Mouse (Mus musculus): Measurements from ENCODE around the gene Srpx. TPM values are rescaled to one million over a fixed set of nuclear protein-coding genes. Genes with fewer than 3 reads are reported as not detected.

Gene Srpx
- polyA plus RNA-seq, 1 experiment: 6.6 TPM

DNA sequence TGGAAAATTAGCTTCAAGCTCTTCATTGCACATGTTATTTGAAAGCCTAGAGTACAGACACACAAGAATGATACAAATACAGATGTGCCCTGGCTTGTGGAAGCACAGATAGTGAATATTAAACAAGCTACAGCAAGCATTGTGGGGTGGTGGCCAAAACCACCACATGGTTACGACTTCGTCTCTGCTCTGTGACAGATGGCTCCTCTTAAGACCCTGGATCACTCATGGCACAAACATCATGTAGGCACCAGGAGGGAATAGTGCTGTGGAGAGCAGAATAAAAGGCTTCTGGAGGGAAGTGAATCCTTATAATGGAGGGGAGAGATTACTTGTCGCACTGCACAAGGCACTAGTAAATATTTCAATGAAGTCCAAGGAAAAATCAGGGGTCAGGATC, 21.7 kb downstream of the Srpx start:
- WGBS: 69% methylated on average over 3 of the region's 3 CpGs
- Histone ChIP-seq H3K27ac (ENCODE audit: insufficient read depth, low read depth, low read length) (no peak overlapping the region), H3K36me3 (ENCODE audit: control insufficient read depth, insufficient read depth, low read length) (no peaks in the 10 kb centered on the region), H3K4me1 (ENCODE audit: control insufficient read depth, insufficient read depth, low read length) (no peaks in the 10 kb centered on the region), H3K27me3 (replicated peaks; ENCODE audit: control insufficient read depth, insufficient read depth, low read length) (no peaks in the 10 kb centered on the region), H3K4me3 (ENCODE audit: insufficient read depth, low read depth, low read length) (no peak overlapping the region)
- TF ChIP-seq POLR2A (IDR thresholded peaks at IDR 0.05; ENCODE audit: low read depth, low read length): no peak
- TF ChIP-seq CTCF (conservative IDR thresholded peaks at IDR 0.05; ENCODE audit: insufficient read depth, insufficient read length, low read depth, low read length): no peak
- DNase-seq: no peak

DNA sequence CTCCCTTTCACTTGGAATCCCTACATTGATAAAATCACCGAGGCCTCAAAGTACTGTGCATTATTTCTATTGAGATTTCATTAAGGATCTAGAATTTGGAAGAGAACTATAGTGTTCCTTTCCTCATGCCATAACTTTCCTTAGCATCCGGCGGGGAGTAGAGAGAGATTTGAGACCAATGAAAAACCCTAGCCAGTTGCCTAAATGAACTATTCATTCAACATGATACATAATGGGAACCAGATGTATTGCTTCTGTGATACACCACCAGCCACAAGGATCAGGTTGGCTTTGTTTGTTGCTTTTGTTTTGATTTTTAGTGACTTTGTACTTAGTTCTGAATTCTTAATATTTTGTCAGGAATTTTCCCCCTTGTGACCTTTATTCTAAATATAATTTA, 37.1 kb downstream of the Srpx start:
- Histone ChIP-seq H3K4me3 (ENCODE audit: insufficient read depth, low read depth, low read length) (no peak overlapping the region), H3K4me1 (ENCODE audit: control insufficient read depth, insufficient read depth, low read length) (no peaks in the 10 kb centered on the region), H3K36me3 (ENCODE audit: control insufficient read depth, insufficient read depth, low read length) (no peaks in the 10 kb centered on the region), H3K27ac (ENCODE audit: insufficient read depth, low read depth, low read length) (no peak overlapping the region), H3K27me3 (replicated peaks; ENCODE audit: control insufficient read depth, insufficient read depth, low read length) (no peaks in the 10 kb centered on the region)
- WGBS: 88% methylated on average over 3 of the region's 3 CpGs
- TF ChIP-seq CTCF (conservative IDR thresholded peaks at IDR 0.05; ENCODE audit: insufficient read depth, insufficient read length, low read depth, low read length) (no peak), POLR2A (IDR thresholded peaks at IDR 0.05; ENCODE audit: low read depth, low read length) (no peak)
- DNase-seq: no peak

DNA sequence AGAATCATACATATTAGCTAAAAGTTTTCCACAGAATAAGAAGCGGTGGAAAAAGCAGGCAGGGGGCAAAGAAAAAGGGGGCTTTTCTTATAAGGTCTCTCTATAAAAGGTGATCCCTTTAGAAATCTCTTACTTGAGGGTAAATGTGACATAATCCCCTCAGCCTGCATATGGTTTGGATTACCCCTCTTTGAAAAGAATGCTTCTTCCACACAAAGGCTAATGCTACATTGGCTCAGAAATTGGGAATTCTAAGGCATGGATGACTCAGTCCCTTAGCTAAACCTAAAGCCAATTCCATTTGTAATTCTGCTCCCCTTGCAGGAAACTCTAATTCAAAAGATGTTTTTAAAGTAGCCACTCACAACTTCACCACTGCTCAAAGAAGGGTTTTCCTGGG, 37.5 kb downstream of the Srpx start:
- no peak for DNase-seq
- Histone ChIP-seq H3K27ac (ENCODE audit: insufficient read depth, low read depth, low read length) (no peak overlapping the region), H3K27me3 (replicated peaks; ENCODE audit: control insufficient read depth, insufficient read depth, low read length) (no peaks in the 10 kb centered on the region), H3K36me3 (ENCODE audit: control insufficient read depth, insufficient read depth, low read length) (no peaks in the 10 kb centered on the region), H3K4me1 (ENCODE audit: control insufficient read depth, insufficient read depth, low read length) (no peaks in the 10 kb centered on the region), H3K4me3 (ENCODE audit: insufficient read depth, low read depth, low read length) (no peak overlapping the region)
- TF ChIP-seq POLR2A (IDR thresholded peaks at IDR 0.05; ENCODE audit: low read depth, low read length): no peak
- TF ChIP-seq CTCF (conservative IDR thresholded peaks at IDR 0.05; ENCODE audit: insufficient read depth, insufficient read length, low read depth, low read length): no peak
- 85% methylated on average over 1 of the region's 1 CpGs for WGBS

- 76% methylated on average over 3 of the region's 3 CpGs for WGBS
Measured at GRCm38 (mm10) chrX:10073966-10074365, 43.5 kb downstream of the Srpx start.

DNA sequence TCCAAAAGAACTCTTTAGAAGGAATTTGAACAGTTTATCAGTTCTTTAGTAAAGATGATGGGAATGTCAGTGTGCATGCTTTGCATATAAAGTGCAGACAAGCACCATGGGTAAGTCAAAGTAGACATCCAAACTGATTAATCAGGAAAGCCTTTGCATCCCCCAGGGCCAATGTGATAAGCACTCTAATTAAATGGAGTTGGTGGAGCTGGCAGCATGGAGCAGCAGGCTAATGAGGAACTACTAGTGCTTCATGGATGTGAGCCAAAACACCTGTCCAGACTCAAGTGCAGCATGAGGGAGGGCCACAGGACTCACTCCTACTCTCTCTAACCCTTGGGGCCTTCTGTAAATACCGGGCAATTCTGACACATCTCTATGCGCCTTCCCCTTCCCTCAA, 46.0 kb downstream of the Srpx start:
- no peak for DNase-seq
- Histone ChIP-seq H3K36me3 (ENCODE audit: control insufficient read depth, insufficient read depth, low read length) (no peaks in the 10 kb centered on the region), H3K4me3 (ENCODE audit: insufficient read depth, low read depth, low read length) (no peak overlapping the region), H3K4me1 (ENCODE audit: control insufficient read depth, insufficient read depth, low read length) (no peaks in the 10 kb centered on the region), H3K27me3 (replicated peaks; ENCODE audit: control insufficient read depth, insufficient read depth, low read length) (no peaks in the 10 kb centered on the region), H3K27ac (ENCODE audit: insufficient read depth, low read depth, low read length) (no peak overlapping the region)
- TF ChIP-seq CTCF (conservative IDR thresholded peaks at IDR 0.05; ENCODE audit: insufficient read depth, insufficient read length, low read depth, low read length) (no peak), POLR2A (IDR thresholded peaks at IDR 0.05; ENCODE audit: low read depth, low read length) (no peak)
- 54% methylated on average over 2 of the region's 2 CpGs for WGBS

More at GRCm38 (mm10) chrX:10073966-10074365, 43.5 kb downstream of the Srpx start:
- Histone ChIP-seq H3K27me3 (replicated peaks; ENCODE audit: control insufficient read depth, insufficient read depth, low read length) (no peaks in the 10 kb centered on the region), H3K27ac (ENCODE audit: insufficient read depth, low read depth, low read length) (no peak overlapping the region), H3K4me1 (ENCODE audit: control insufficient read depth, insufficient read depth, low read length) (no peaks in the 10 kb centered on the region), H3K4me3 (ENCODE audit: insufficient read depth, low read depth, low read length) (no peak overlapping the region), H3K36me3 (ENCODE audit: control insufficient read depth, insufficient read depth, low read length) (no peaks in the 10 kb centered on the region)
- no peak for DNase-seq
- no peak for TF ChIP-seq POLR2A (IDR thresholded peaks at IDR 0.05; ENCODE audit: low read depth, low read length)
- TF ChIP-seq CTCF (conservative IDR thresholded peaks at IDR 0.05; ENCODE audit: insufficient read depth, insufficient read length, low read depth, low read length): no peak

- TF ChIP-seq POLR2A (IDR thresholded peaks at IDR 0.05; ENCODE audit: low read depth, low read length): no peak
- TF ChIP-seq CTCF (conservative IDR thresholded peaks at IDR 0.05; ENCODE audit: insufficient read depth, insufficient read length, low read depth, low read length): peak; percentile 59
- 13% methylated on average over 6 of the region's 6 CpGs for WGBS
- no peaks in the 10 kb centered on the region for H3K36me3 ChIP-seq (ENCODE audit: control insufficient read depth, insufficient read depth, low read length)
- no peaks in the 10 kb centered on the region for H3K4me1 ChIP-seq (ENCODE audit: control insufficient read depth, insufficient read depth, low read length)
- peak; percentile 12 for DNase-seq
- H3K4me3 ChIP-seq (ENCODE audit: insufficient read depth, low read depth, low read length): no peak overlapping the region
- no peak overlapping the region for H3K27ac ChIP-seq (ENCODE audit: insufficient read depth, low read depth, low read length)
- no peaks in the 10 kb centered on the region for H3K27me3 ChIP-seq (replicated peaks; ENCODE audit: control insufficient read depth, insufficient read depth, low read length)
Measured at GRCm38 (mm10) chrX:10070689-10071088, 46.8 kb downstream of the Srpx start.

GRCm38 (mm10) chrX:10069405-10069804, 48.1 kb downstream of the Srpx start:
- H3K4me1 ChIP-seq (ENCODE audit: control insufficient read depth, insufficient read depth, low read length): no peaks in the 10 kb centered on the region
- no peak overlapping the region for H3K4me3 ChIP-seq (ENCODE audit: insufficient read depth, low read depth, low read length)
- WGBS: 77% methylated on average over 4 of the region's 4 CpGs
- H3K36me3 ChIP-seq (ENCODE audit: control insufficient read depth, insufficient read depth, low read length): no peaks in the 10 kb centered on the region
- no peaks in the 10 kb centered on the region for H3K27me3 ChIP-seq (replicated peaks; ENCODE audit: control insufficient read depth, insufficient read depth, low read length)
- no peak for DNase-seq
- TF ChIP-seq CTCF (conservative IDR thresholded peaks at IDR 0.05; ENCODE audit: insufficient read depth, insufficient read length, low read depth, low read length): no peak
- TF ChIP-seq POLR2A (IDR thresholded peaks at IDR 0.05; ENCODE audit: low read depth, low read length): no peak
- H3K27ac ChIP-seq (ENCODE audit: insufficient read depth, low read depth, low read length): no peak overlapping the region

DNA sequence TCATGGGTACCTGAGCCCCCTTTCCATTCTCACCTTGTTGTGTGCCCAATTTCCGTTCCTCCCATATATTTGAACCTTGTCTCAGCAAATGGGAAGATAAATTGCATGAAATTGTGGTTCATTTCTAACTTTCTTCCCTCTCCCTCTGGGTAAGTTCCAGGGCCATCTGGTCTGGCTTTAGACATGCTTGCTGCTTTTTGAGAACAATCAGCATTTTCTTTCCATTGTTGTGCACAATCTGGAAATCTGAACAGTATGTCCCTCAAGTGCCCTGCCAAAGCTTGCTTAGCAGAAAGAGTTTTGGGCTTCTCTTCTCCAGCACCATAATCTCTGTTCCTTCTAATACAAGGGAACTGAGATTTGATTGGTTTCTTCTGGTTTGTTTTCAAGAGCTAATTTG, 53.7 kb downstream of the Srpx start:
- Histone ChIP-seq H3K4me3 (ENCODE audit: insufficient read depth, low read depth, low read length) (no peak overlapping the region), H3K27me3 (replicated peaks; ENCODE audit: control insufficient read depth, insufficient read depth, low read length) (no peaks in the 10 kb centered on the region), H3K27ac (ENCODE audit: insufficient read depth, low read depth, low read length) (no peak overlapping the region), H3K36me3 (ENCODE audit: control insufficient read depth, insufficient read depth, low read length) (no peaks in the 10 kb centered on the region), H3K4me1 (ENCODE audit: control insufficient read depth, insufficient read depth, low read length) (no peaks in the 10 kb centered on the region)
- TF ChIP-seq CTCF (conservative IDR thresholded peaks at IDR 0.05; ENCODE audit: insufficient read depth, insufficient read length, low read depth, low read length) (no peak), POLR2A (IDR thresholded peaks at IDR 0.05; ENCODE audit: low read depth, low read length) (no peak)
- WGBS: 95% methylated on average over 1 of the region's 1 CpGs
- DNase-seq: no peak
